Mouse (Mus musculus): ENCODE data around the gene Gas2. TPM values are rescaled to one million over a fixed set of nuclear protein-coding genes. Genes with fewer than 3 reads are reported as not detected.
A peak's percentile ranks its signal among the peaks of the same experiment; 100 is the strongest.

The Gas2 gene
- total and polyA plus RNA-seq, 3 experiments = 2.3 to 4.3 (median 4.3) TPM

DNA sequence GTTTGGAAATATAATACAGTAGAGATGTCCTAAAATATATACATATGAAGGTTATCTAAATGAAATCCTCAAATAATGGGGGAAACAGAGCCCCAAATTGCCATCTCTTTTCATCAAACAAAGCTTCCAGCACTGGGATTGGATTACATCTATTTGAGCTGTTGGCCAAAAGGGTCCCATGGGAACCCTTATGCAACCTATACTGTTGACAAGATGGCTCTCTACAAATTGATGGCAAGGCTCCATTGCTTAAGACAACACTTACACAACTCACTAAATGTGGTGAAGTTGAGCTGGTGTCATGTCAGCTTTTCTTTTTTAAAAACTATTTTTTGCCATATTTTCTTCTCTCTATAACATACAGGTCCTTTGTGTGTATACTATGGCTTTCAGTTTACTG, 14.5 kb downstream of the Gas2 start:
- peaks cover 2% of the 10 kb centered on the region; the same call in 1 of the 2 replicates for H3K4me1 ChIP-seq (ENCODE audit: control insufficient read depth, insufficient read depth, low read length)
- H3K4me3 ChIP-seq = no peak overlapping the region
- no peak for DNase-seq
- no peak for TF ChIP-seq POLR2A (IDR thresholded peaks at IDR 0.05; ENCODE audit: insufficient read depth, low read depth, low read length)
- no peak for TF ChIP-seq CTCF (IDR thresholded peaks at IDR 0.05)
- no peak for TF ChIP-seq EP300 (IDR thresholded peaks at IDR 0.05; ENCODE audit: insufficient read depth, low read depth, low read length)
- H3K9ac ChIP-seq (ENCODE audit: low read depth, low read length) = no peak overlapping the region
- no peaks in the 10 kb centered on the region for H3K27me3 ChIP-seq (ENCODE audit: control insufficient read depth, insufficient read depth, low read length)
- intact Hi-C loops (cut with DNase I) = no loop called here
- H3K36me3 ChIP-seq (ENCODE audit: control insufficient read depth, insufficient read depth, low read length) = no peaks in the 10 kb centered on the region
- H3K27ac ChIP-seq = no peak overlapping the region
- no peaks in the 10 kb centered on the region for H3K79me2 ChIP-seq (replicated peaks; ENCODE audit: control insufficient read depth, insufficient read depth, low read length)

DNA sequence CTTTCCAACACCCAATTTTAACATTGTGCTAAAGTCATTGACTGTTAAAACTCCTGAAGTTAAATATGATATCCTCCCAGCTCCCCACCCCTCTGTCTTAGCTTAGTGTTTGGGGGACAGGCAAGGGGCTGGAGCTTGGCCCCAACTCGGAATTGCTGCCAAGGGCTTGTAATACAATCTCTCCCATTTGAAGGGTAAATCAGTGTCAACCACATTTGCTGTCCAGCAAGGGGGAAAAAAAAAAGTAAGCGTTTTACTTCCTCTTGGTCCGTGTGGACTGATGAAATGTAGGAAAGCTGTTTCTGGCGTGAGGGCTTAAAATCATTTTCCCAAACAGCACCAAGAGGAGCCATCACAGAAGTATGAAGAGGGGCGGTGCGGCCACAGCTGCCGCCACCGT, 16.9 kb downstream of the Gas2 start:
- peaks cover 2% of the 10 kb centered on the region; the same call in 1 of the 2 replicates for H3K4me1 ChIP-seq (ENCODE audit: control insufficient read depth, insufficient read depth, low read length)
- 2% methylated on average over 8 of the region's 8 CpGs for WGBS
- H3K4me3 ChIP-seq = peak overlapping the region; percentile 29
- peak overlapping the region; percentile 50 for H3K27ac ChIP-seq
- no peaks in the 10 kb centered on the region for H3K79me2 ChIP-seq (replicated peaks; ENCODE audit: control insufficient read depth, insufficient read depth, low read length)
- no peaks in the 10 kb centered on the region for H3K36me3 ChIP-seq (ENCODE audit: control insufficient read depth, insufficient read depth, low read length)
- DNase-seq = no peak
- peak overlapping the region; percentile 46 for H3K9ac ChIP-seq (ENCODE audit: low read depth, low read length)
- H3K27me3 ChIP-seq (ENCODE audit: control insufficient read depth, insufficient read depth, low read length) = no peaks in the 10 kb centered on the region
- intact Hi-C loops (cut with DNase I) = loop anchor here (2.0 kb wide), 1 partner anchor 16 kb away; the partner anchor contains the start of genes Fancf and Gas2
- TF ChIP-seq CTCF (IDR thresholded peaks at IDR 0.05) (no peak), EP300 (IDR thresholded peaks at IDR 0.05; ENCODE audit: insufficient read depth, low read depth, low read length) (no peak), POLR2A (IDR thresholded peaks at IDR 0.05; ENCODE audit: insufficient read depth, low read depth, low read length) (no peak)

DNA sequence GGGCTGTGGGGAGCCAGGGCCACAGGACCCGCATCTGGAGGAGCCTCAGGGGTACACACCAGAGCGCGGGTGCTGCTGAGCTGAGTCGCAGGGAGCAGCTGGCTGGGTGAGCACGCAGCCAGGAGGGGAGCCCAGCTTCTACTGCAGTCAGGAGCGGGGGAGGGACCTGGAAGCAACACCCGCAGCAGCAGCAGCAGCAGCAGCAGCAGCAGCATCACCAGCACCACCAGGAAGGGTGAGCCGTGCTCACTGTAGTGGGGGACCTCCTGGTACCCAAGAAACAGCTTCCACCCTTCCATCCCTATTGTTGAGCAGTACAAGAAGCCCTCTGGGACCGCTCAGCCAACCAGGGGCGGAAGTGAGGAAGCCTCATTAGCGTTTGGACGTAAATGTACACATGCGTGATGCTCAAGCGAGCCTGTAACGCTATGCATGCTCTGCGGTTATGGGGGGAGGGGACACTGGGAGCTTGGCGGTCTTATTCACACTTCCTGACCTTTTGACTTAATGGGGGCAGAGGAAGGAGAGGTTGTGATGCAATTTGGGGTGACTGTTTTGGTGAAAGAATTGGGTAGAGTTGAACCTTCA, 17.4 kb downstream of the Gas2 start:
- peak overlapping the region; percentile 29 for H3K4me3 ChIP-seq
- intact Hi-C loops (cut with DNase I) = loop anchor here (2.0 kb wide), 1 partner anchor 16 kb away; the partner anchor contains the start of genes Fancf and Gas2
- H3K9ac ChIP-seq (ENCODE audit: low read depth, low read length) = peak overlapping the region; percentile 46
- no peaks in the 10 kb centered on the region for H3K36me3 ChIP-seq (ENCODE audit: control insufficient read depth, insufficient read depth, low read length)
- H3K4me1 ChIP-seq (ENCODE audit: control insufficient read depth, insufficient read depth, low read length) = peaks cover 2% of the 10 kb centered on the region; the same call in 1 of the 2 replicates
- no peaks in the 10 kb centered on the region for H3K27me3 ChIP-seq (ENCODE audit: control insufficient read depth, insufficient read depth, low read length)
- peak overlapping the region; percentile 50 for H3K27ac ChIP-seq
- no peaks in the 10 kb centered on the region for H3K79me2 ChIP-seq (replicated peaks; ENCODE audit: control insufficient read depth, insufficient read depth, low read length)
- TF ChIP-seq EP300 (IDR thresholded peaks at IDR 0.05; ENCODE audit: insufficient read depth, low read depth, low read length) (no peak), CTCF (IDR thresholded peaks at IDR 0.05) (no peak), POLR2A (IDR thresholded peaks at IDR 0.05; ENCODE audit: insufficient read depth, low read depth, low read length) (0 out of 2 replicates have a peak, but pooled peaks have one; percentile 15)
- under 1% methylated on average over 17 of the region's 17 CpGs for WGBS
- peak; percentile 51 to 58 for DNase-seq

DNA sequence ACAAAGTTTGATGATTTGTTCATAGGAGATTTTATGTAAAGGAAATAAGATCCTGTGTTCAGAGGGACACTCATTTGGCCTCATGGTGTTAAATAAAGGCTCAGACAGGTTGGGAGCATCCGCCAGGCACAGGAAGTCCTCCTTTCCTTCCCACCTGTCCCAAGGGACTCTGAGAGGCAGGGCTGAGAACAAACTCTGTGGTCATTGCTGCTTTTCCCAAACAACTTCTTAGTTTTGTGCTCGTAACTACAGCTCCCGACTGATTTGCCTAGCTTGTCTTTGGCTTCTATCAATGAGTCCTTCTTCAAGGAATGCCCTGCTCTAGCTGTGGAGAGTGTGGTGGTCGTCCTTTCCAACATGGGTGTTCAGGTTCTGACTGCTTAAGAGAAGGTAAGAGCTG, 18.3 kb downstream of the Gas2 start:
- intact Hi-C loops (cut with DNase I) = loop anchor here (2.0 kb wide), 1 partner anchor 33 kb away; no protein-coding TSS in a partner anchor
- Histone ChIP-seq H3K79me2 (replicated peaks; ENCODE audit: control insufficient read depth, insufficient read depth, low read length) (no peaks in the 10 kb centered on the region), H3K36me3 (ENCODE audit: control insufficient read depth, insufficient read depth, low read length) (no peaks in the 10 kb centered on the region), H3K4me3 (peak overlapping the region; percentile 29), H3K27me3 (ENCODE audit: control insufficient read depth, insufficient read depth, low read length) (no peaks in the 10 kb centered on the region), H3K9ac (ENCODE audit: low read depth, low read length) (peak overlapping the region; percentile 58; the same call in 1 of the 2 replicates), H3K27ac (peak overlapping the region; percentile 40), H3K4me1 (ENCODE audit: control insufficient read depth, insufficient read depth, low read length) (peaks cover 2% of the 10 kb centered on the region; the same call in 1 of the 2 replicates)
- 39% methylated on average over 4 of the region's 4 CpGs for WGBS
- TF ChIP-seq POLR2A (IDR thresholded peaks at IDR 0.05; ENCODE audit: insufficient read depth, low read depth, low read length) = peak; percentile 27; the same call in 1 of the 2 replicates
- TF ChIP-seq CTCF (IDR thresholded peaks at IDR 0.05) = no peak
- TF ChIP-seq EP300 (IDR thresholded peaks at IDR 0.05; ENCODE audit: insufficient read depth, low read depth, low read length) = 0 out of 2 replicates have a peak, but pooled peaks have one; percentile 28
- peak; percentile 19 to 29 for DNase-seq

DNA sequence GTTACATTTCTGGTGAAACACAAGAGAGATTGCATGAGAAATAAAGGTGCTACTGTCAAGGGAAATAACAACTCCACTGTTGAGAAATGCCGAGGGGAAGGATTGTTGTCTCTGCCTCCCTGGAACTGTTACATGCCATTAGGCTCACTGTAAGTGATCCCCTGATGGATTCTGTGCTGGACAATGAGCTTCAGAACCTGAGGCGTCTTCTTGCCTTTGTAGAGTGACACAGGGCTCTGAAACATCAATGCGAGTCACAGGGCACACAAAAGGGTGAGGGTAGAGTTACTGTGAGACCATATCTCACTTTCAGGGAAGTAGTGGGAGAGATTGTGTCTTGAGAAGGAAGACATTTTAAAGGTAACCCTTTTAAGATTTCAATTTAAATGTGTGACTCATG, 23.5 kb downstream of the Gas2 start:
- Histone ChIP-seq H3K36me3 (ENCODE audit: control insufficient read depth, insufficient read depth, low read length) (no peaks in the 10 kb centered on the region), H3K79me2 (replicated peaks; ENCODE audit: control insufficient read depth, insufficient read depth, low read length) (no peaks in the 10 kb centered on the region; the same call in 1 of the 2 replicates), H3K27me3 (ENCODE audit: control insufficient read depth, insufficient read depth, low read length) (no peaks in the 10 kb centered on the region), H3K4me3 (no peak overlapping the region), H3K9ac (ENCODE audit: low read depth, low read length) (no peak overlapping the region), H3K27ac (no peak overlapping the region), H3K4me1 (ENCODE audit: control insufficient read depth, insufficient read depth, low read length) (no peaks in the 10 kb centered on the region)
- intact Hi-C loops (cut with DNase I) = no loop called here
- TF ChIP-seq POLR2A (IDR thresholded peaks at IDR 0.05; ENCODE audit: insufficient read depth, low read depth, low read length) (no peak), CTCF (IDR thresholded peaks at IDR 0.05) (no peak), EP300 (IDR thresholded peaks at IDR 0.05; ENCODE audit: insufficient read depth, low read depth, low read length) (no peak)
- DNase-seq = no peak
- 72% methylated on average over 3 of the region's 3 CpGs for WGBS
